Mouse (Mus musculus) kidney, adult 2 months (tissue): Measurements from ENCODE around the gene Dyrk2. TPM values are rescaled to one million over a fixed set of nuclear protein-coding genes. Genes with fewer than 3 reads are reported as not detected.

Experiments used
- DNase-seq: peaks from one replicate; pipeline ENCODE4 v3.0.0; 2021
- H3K27ac ChIP-seq: fragments of 200-500 bp; 2 replicates; pipeline ENCODE4 v1.5.1; 2012; ENCODE audit warnings: low read depth, low read length, control low read depth, inconsistent platforms; ENCODE audit not compliant: insufficient read depth
- H3K27me3 ChIP-seq: fragments of 200-500 bp; replicated peaks from 2 replicates; pipeline ENCODE4 v1.6.1; 2012; ENCODE audit warnings: mild to moderate bottlenecking, moderate library complexity, low read length, inconsistent platforms; ENCODE audit not compliant: control insufficient read depth, insufficient read depth
- H3K36me3 ChIP-seq: fragments of 200-500 bp; 2 replicates; pipeline ENCODE4 v1.6.1; 2012; ENCODE audit warnings: mild to moderate bottlenecking, moderate library complexity, low read length, inconsistent platforms; ENCODE audit not compliant: control insufficient read depth, insufficient read depth
- H3K4me1 ChIP-seq: fragments of 200-500 bp; 2 replicates; pipeline ENCODE4 v1.6.1; 2011; ENCODE audit warnings: low read length; ENCODE audit not compliant: control insufficient read depth, insufficient read depth
- H3K4me3 ChIP-seq: fragments of 200-500 bp; 2 replicates; pipeline ENCODE4 v1.5.1; 2011; ENCODE audit warnings: mild to moderate bottlenecking, low read depth, low read length, control low read depth; ENCODE audit not compliant: insufficient read depth
- CTCF ChIP-seq: fragments of 200-500 bp; conservative IDR thresholded peaks from 2 replicates; pipeline ENCODE4 v1.5.1; 2011; ENCODE audit warnings: low read depth, mild to moderate bottlenecking, control low read depth, low read length, moderate library complexity, mixed read lengths; ENCODE audit not compliant: insufficient read depth, insufficient read length
- POLR2A ChIP-seq: fragments of 200-500 bp; IDR thresholded peaks from one replicate; pipeline ENCODE4 v1.6.1; 2011; ENCODE audit warnings: low read depth, low read length, control low read depth
- WGBS: fragments of 180-500 bp; shearing (Covaris S2); methylation state at CpG from one replicate; pipeline ENCODE4 v1.1.7; 2018; 5-methylcytosine and 5-hydroxymethylcytosine counted together
- polyA plus RNA-seq: library from polyadenylated mRNA; depleted of rRNA; stranded (reverse); fragments of >200 nt; gene quantifications from 2 replicates; pipeline ENCODE4 v1.2.3, GENCODE M21; 2012

The Dyrk2 gene
- polyA plus RNA-seq, 1 experiment = 21.5 TPM

- H3K4me3 ChIP-seq = no peak overlapping the region
- H3K27me3 ChIP-seq = no peaks in the 10 kb centered on the region
- H3K4me1 ChIP-seq = no peaks in the 10 kb centered on the region
- H3K27ac ChIP-seq = no peak overlapping the region
- H3K36me3 ChIP-seq = no peaks in the 10 kb centered on the region
- no peak for TF ChIP-seq CTCF
- no peak for TF ChIP-seq POLR2A
- no peak for DNase-seq
- 100% methylated on average over 2 of the region's 2 CpGs for WGBS
Measured at GRCm38 (mm10) chr10:118872196-118872595, 2.2 kb upstream of the Dyrk2 start.

- Histone ChIP-seq H3K36me3 (no peaks in the 10 kb centered on the region), H3K4me3 (peak overlapping the region; percentile 66), H3K27ac (peak overlapping the region; percentile 44), H3K4me1 (peaks cover 5% of the 10 kb centered on the region; the same call in 1 of the 2 replicates), H3K27me3 (no peaks in the 10 kb centered on the region)
- DNase-seq = peak; percentile 91
- WGBS = 1% methylated on average over 16 of the region's 16 CpGs
- TF ChIP-seq CTCF (no peak), POLR2A (no peak)
Measured at GRCm38 (mm10) chr10:118869591-118870001, 413 bp downstream of the Dyrk2 start.

GRCm38 (mm10) chr10:118868601-118869590 lies 1.1 kb downstream of the Dyrk2 start:
- WGBS = 1% methylated on average over 100 of the region's 130 CpGs
- H3K36me3 ChIP-seq = no peaks in the 10 kb centered on the region
- TF ChIP-seq CTCF (no peak), POLR2A (no peak)
- peak overlapping the region; percentile 89 for H3K27ac ChIP-seq
- H3K4me3 ChIP-seq = peak overlapping the region; percentile 97
- no peaks in the 10 kb centered on the region for H3K27me3 ChIP-seq
- peaks cover 10% of the 10 kb centered on the region for H3K4me1 ChIP-seq
- DNase-seq = peak; percentile 85

- Histone ChIP-seq H3K4me3 (peak overlapping the region; percentile 97), H3K27ac (peak overlapping the region; percentile 89), H3K36me3 (no peaks in the 10 kb centered on the region), H3K27me3 (no peaks in the 10 kb centered on the region), H3K4me1 (peaks cover 10% of the 10 kb centered on the region)
- WGBS = under 1% methylated on average over 61 of the region's 62 CpGs
- TF ChIP-seq CTCF (no peak), POLR2A (no peak)
- DNase-seq = peak; percentile 47
Measured at GRCm38 (mm10) chr10:118867896-118868600, 2.0 kb downstream of the Dyrk2 start.

GRCm38 (mm10) chr10:118867304-118867895 lies 2.6 kb downstream of the Dyrk2 start:
- Histone ChIP-seq H3K36me3 (no peaks in the 10 kb centered on the region), H3K27ac (peak overlapping the region; percentile 89), H3K4me1 (peaks cover 10% of the 10 kb centered on the region), H3K4me3 (peak overlapping the region; percentile 97), H3K27me3 (no peaks in the 10 kb centered on the region)
- DNase-seq = peak; percentile 81
- WGBS = 9% methylated on average over 16 of the region's 16 CpGs
- no peak for TF ChIP-seq CTCF
- TF ChIP-seq POLR2A = no peak

- Histone ChIP-seq H3K4me3 (no peak overlapping the region), H3K27ac (no peak overlapping the region; the same call in 1 of the 2 replicates), H3K36me3 (peaks cover 13% of the 10 kb centered on the region), H3K4me1 (peaks cover 10% of the 10 kb centered on the region), H3K27me3 (no peaks in the 10 kb centered on the region)
- TF ChIP-seq POLR2A (no peak), CTCF (no peak)
- DNase-seq = peak; percentile 72
- 72% methylated on average over 7 of the region's 7 CpGs for WGBS
Measured at GRCm38 (mm10) chr10:118864976-118865375, 5.0 kb downstream of the Dyrk2 start.

GRCm38 (mm10) chr10:118863611-118864010 lies 6.4 kb downstream of the Dyrk2 start:
- 38% methylated on average over 8 of the region's 8 CpGs for WGBS
- H3K27me3 ChIP-seq = no peaks in the 10 kb centered on the region
- no peak overlapping the region for H3K4me3 ChIP-seq
- H3K36me3 ChIP-seq = peaks cover 19% of the 10 kb centered on the region
- H3K4me1 ChIP-seq = peaks cover 10% of the 10 kb centered on the region
- peak; percentile 82 for DNase-seq
- TF ChIP-seq CTCF (no peak), POLR2A (no peak)
- no peak overlapping the region for H3K27ac ChIP-seq
